Mouse (Mus musculus) urinary bladder, postnatal 10 days (tissue): Measurements from ENCODE around the gene A930033H14Rik.

ENCODE experiments used
- DNase-seq: peaks from one replicate; pipeline ENCODE4 v3.0.0; 2022; ENCODE audit warnings: low spot score

The A930033H14Rik gene

DNA sequence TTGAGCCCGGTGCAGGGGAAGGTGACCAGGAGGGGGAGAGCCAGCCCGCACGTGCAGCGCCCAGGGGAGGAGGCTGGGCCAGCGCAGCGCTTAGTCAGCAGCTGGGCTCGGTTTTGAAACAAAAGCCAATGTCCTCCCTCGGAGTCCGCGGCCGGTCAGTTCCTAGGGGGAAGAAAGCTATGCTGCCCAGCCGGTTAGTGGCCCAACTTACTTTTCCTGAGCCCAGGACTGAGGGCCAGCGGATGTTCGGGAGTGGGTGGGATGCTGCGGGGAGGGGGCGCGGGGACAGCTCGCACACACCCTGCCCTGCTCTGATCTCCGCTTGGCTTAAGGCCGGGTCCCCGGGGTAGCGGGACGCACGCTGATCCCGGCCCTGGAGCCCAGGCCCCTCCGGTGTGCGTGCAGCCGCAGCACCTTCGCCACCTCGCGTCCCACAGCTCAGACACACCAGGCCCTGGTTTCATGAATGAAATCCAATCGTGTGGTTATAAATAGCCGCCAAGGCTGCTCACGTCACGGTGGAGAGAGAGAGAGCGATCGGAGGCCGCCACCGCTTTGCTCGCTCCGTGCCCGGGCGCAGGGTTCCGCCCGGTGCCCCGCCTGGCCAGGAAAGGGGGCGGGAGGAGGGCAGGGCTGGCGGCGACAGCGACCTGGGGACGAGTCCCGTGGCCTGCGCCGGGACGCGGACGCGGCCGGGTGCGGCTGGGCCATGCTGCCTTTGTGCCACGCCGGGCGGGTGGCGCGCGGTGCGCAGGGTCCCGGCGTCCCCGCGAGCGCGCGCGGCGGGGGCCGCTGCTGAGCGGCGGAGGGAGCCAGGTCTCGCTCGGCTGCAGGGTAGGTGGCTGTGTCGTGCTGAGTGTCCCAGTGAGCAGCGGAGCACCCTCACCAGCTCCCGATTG, at the start of gene A930033H14Rik:
A930033H14Rik (minus strand) TSS at position 557 of the 899 bp plus-strand sequence.
- DNase-seq: peak; percentile 40

DNA sequence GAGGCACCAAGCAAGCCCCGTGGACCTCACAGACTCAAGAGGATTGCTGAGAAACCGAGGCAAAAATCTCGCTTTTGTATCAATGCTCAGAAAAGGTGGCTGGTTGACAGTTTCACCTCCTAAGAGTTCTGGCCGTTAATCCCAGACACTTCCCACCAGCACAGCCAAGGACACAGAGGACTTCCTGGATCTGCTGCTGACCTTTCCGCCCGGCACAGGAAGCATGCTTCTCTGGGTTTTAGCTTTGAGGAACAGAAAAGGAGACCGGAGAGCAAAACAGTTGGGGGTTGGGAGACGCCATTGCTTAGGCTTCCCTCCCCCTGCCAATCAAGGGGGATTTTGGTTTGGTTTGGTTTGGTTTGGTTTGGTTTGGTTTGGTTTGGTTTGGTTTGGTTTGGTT, 47.0 kb upstream of the A930033H14Rik start:
- DNase-seq: no peak

DNA sequence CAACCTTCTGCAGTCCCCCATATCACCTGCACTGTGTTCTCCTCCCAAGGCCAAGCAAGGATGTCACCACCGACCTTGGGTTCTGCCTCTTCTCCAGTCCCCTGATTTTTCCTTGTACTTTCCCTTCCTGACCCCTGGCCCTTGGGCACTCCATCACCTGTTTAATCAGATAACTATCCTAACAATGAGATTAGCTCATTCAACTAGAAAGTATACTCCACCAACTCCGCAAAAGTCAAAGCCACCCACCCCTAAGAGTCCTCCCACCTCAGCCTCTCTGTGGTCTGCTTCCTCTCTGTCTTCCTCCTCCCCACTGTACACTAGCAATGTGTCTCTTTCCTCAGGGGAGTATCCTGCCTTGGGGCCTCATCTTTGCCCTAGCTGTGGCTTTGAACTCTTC, 46.3 kb upstream of the A930033H14Rik start:
- DNase-seq: no peak

DNA sequence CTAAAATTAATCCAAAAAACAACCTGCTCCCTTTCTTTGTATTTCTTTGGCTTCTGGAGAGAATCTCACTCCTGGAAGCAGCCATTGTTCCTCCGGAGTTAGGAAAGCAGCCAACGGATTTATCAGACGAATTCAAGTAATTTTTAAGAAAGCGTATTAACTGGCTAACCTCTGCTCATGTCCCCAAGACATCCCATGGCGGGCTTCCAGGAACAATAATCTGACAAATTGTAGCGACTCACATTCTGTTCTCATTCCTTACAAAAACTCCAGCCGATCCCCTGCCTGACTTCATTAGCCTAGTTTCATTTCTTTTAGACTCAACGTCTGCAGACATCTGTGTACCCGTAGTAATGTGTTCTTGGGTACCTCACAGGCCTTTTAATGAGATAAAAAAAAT, 45.7 kb upstream of the A930033H14Rik start:
- DNase-seq: no peak

DNA sequence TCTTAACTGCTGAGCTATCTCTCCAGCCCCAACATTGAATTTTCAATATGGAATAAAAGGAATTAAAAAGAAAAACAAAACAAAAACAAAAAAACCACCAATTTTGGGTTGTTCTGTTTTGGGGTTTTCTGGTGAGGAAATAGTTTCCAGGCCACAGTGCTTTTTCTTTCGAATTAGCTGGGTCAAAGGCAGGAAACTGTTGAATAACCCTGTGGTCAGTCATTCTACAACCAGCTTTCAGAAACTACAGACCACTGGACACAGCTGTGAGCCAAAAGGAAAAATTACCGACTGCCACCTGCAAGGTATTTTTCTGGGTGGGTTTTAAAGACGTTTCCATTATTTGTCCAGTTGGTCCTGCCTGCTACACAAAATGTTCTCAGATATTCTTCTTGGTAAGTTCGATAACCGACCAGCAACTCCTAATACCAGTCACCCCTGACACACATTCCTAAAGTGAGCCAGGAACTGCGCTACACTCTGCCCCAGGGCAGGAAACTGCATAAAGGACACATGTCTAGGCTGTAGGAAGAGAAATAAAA, 44.8 kb upstream of the A930033H14Rik start:
- DNase-seq: no peak

DNA sequence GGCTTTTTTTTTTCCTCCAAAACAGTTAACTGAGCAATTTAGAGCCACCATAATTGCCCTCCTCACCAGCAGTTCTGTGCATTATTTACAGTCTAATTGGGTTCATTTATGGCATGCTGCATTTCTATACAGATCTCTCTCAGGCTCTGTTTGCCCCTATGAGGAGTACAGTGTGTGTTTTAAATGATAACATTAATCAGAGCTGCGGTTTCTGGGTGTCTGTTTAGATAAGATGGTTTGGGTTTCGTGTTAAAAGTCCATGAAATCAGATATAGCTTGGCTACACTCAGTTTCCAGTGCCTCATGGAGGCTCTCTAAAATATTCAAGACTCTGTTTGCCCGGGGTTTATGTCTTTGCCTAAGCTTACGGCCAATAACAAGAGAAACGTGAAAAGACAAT, 42.7 kb upstream of the A930033H14Rik start:
- DNase-seq: no peak

DNA sequence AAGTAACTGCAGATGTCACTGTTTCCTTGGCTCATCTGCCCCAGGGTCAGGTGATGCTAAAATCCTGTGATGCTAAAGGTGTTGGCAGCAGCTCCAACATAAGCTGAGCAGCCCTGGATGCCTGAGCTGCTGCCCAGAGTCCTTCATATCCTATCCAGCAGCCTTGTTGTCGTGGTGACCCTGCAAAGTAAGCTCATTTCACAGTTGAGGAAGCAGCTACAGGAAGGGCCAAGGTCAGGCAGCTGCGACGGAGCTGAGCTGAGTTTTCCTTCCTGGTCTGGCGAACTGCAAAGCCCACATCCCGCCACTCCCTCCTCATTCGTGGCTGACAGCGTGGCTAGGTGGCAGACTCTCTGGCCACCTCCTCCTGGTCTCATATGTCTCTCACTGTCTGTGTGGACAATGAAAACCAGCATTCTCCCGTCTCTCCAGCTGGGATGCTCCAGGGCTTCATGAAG, 41.5 kb upstream of the A930033H14Rik start:
- no peak for DNase-seq

DNA sequence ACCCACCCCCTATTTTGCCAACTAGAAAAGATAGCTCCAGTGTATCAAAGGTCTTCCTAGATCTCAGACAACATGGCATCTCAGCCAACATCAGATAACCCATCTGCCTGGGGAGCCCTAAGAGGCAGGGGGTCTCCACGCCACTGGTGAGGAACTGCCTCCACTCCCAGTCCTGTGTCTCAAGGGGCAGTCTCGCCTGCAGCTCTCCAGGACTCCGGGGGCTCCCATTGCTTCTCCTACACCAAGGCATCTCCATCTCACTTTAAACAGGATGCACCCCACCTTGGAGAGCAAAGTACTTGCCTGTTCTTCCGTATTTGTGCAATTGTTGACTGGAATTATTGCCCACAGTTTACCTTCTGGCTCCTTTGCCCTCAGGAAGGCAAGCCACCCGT, 40.8 kb upstream of the A930033H14Rik start:
- DNase-seq: no peak

DNA sequence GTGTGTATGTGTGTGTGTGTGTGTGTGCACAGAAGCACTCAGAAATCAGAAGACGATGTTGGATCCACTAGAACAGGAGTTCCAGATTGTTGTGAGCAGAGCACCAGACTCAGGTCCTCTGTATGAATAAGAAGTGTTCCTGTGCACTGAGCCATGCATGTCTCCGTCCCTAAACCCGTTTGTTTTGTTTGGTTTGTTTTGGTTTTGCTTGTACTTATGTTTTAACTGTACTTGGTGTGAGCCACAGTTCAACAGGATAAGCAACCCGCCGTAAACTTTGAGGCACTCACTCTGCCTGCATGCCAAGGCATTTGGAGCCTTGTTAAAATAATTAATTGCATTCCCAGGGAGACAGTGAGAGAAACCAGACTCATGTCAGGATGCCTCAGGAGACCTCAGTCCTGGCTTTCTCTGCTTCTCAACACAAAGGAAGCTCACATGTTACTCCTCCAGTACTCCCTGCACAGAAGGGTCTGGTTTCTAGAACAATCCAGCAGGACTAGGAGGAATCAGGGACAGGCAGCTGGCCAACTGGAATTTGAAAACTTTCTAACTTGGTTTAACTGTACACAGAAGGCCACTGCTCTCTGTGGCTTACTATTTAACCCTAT, 40.3 kb upstream of the A930033H14Rik start:
- DNase-seq: no peak

DNA sequence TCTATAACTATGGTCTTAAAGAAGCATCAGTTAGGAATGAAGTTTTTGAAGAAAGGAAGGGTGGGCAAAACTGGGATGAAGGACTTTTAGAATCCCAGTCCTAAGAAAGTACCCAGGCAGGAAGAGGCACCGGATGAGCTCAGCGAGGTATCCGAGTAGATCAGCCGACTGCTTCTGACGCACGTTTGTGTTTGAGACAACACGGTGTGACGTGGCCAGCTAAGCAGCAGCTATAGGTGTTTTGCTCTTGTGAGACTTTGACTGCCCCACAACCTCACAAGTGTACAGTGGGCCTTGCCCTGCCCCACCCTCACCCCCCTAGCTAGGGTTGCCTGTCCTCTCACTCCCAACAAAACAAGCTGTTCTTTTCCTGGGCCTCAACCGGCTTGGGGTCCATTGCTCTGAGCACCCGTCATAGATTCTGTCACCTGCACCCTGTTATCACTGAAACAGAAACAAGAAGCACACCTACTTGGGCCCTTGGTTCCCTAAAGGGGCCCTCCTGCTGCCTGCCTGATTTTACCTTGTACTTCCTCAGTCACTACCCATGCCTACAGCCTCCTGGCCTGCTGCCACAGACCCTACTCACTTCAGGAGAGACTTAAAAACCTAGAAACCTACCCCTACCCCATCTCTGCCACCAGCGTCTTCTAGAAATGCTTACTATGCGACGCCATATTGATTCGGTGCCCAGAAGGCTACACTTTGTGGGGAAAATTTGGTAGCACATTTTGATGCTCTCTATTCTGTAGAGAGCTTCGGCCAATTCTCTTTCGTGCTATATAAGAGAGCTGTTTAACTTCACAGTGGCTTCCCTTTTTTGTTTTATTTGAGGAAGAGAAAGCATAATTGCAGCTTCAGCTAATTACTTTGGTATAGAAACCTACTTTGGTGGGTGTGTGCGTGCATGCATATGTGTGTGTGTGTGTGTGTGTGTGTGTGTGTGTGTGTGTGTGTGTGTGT, 39.5 kb upstream of the A930033H14Rik start:
- DNase-seq: no peak

DNA sequence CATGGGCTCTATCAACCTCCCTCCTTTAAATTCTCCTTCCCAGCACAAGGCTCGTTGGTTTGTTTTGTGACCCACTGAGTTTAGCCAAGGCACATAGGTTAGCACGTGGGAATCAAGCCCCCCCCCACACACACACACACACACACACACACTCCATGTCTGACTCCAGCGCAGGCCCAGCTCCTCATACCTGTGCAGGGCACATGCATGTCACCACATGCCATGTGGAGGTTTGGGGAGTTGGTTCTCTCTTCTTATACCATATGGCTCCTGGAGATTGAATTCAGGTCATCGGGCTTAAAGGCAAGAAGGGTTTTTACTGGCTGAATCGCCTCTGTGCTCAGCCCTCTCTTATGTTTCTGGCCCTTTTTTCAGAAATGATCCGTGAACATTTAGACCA, 38.4 kb upstream of the A930033H14Rik start:
- DNase-seq: no peak

DNA sequence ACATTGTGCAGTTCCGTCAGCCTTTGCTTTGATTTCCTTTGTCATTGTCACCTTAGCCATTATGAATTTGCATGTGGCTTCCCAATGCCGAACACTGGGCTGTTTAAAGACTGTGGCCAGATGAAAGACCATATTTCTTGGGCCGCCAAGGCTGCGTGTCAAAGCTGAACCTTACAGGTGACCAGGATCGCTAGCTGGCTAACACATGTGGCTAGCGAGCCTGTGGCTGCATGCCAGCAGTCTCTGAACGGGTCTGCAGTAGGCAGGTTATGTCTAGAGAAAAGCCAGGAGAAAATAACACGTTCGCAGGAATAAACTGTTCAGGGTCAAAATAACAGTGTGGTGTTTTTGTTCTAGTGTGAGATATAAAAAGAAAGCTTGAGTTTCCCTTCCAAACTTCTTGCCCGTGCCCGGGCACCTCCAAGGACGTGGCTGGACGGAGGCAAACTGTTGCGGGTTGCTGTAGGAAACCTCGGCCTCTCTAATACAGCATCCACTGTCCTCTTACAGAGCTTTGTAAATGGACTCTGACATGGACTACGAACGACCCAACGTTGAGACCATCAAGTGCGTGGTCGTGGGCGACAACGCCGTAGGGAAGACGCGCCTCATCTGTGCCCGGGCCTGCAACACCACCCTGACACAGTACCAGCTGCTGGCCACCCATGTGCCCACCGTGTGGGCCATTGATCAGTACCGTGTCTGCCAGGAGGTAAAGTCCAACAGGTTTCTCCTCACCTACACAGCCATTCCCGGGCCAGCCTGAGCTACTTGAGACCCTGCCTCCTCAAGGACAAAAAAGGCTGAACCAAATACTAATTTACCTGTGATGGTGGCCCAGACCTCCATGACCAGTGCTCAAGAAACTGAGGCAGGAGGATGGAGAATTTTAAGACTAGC, 35.6 kb upstream of the A930033H14Rik start:
- DNase-seq: no peak

DNA sequence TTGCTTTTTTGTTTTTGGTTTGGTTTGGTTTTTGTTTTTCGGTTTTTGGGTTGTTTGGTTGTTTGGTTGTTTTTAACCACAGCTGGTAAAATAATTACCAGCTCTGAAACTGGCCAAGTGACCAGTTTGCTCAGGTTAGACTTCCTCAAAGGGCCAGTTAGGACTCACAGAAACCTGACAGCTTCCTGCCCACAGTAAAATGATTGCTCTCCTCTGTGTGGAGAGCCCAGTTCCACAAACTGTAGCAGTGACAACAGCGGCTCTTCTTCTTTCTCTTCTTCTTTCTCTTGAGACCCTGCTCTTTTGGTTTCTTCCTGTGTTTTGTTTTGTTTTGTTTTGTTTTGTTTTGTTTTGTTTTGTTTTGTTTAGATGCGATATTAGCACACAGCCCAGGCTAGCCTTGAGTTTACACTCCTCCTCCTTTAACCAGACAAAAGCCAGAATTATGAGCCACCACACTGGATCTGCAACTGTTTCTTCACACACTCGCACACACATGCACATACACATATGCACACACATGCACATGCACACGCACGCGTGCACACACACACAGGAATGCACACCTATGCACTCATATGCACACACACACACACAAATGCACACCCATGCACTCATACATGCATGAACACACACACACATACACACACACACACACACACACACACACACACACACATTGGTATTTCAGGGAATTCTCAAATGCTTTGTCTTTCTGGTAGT, 34.6 kb upstream of the A930033H14Rik start:
- DNase-seq: no peak

DNA sequence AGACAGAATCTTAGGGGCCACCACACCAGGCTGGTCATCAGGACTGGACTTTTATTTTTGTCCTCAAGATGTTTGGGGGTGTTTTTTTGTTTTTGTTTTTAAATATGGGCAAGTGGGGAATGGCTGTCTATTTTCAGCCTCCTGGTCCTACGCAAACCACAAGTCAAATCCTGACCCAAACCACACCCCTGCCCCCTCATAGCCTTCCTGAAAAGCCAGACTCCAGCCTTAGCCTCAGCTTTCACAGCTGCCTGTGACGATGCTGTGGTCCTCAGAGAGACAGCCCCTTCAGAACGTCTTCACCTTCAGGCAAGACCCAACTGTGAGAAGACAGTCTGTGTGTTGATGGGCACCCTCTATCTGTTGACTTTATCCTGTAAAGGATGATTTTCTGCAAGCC, 33.9 kb upstream of the A930033H14Rik start:
- DNase-seq: no peak

DNA sequence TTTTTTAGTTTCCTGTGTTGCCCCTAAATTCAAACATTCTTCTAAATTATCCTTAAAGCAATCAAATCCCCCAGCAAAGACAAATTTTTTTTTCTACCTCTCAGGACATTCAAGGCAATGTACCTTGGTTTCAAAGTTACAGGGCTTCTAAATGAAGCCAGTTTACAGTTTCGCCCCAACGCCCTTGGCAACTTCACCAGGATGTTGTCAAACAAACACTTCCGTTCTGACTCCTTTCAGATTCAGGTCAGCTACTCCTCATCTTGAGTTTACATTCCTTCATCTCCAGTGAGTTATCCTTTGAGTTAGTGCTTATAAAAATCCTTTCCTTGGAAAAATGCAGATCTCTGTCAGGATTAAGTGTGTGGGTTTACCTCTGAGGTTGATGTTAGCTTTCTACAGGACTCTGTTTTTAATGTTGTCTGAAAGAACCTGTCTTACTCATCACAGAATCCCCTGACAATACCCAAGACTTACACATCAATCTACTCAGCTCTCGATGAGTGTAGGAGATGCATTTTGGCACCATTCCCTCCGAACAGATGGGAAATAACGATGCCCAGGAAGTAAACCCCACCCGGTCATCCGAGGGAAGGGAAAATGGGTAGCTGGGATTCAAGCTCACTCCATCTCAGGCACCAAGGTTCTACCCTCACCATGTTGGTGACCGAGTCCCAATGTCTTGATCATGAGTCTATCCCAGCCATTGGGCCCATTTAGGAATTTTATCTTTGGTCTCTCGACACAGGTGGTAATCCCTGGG, 33.2 kb upstream of the A930033H14Rik start:
- no peak for DNase-seq

DNA sequence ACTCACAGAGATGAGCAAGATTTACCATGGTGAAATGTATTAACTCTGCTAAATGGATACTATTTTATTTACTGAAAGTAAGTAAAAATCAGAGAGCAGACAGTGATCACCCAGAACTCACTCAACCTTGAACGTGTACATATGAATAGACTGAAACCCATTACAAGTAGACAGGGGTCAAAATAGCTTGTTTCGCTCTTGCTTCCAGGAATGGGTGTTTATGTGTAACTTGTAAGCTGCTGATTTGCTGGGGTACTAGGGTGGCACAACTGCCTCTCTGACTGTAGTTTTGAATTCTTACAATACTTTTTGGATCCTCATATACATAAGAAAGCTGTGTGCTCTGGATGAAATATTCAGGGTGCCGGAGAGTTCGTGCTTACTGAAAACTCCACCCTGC, 32.3 kb upstream of the A930033H14Rik start:
- DNase-seq: no peak

DNA sequence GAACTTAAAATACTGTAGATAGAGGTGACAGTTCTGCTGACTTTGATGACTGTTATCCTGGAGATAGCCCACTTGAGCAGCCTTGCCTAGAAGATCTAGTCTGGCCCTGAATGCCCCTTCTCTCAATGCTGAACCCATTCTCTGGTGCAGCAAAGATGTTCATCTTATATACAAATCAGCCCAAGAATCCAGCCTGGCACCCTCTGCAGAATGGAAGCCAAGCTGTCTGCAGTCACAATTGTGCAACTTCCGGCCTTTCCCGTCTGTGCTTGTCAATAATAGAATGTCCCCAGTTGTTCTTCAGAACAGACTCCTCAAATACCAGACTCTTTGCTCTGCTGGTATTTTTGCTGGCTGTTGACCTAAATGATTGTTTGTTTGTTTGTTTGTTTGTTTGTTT, 27.6 kb upstream of the A930033H14Rik start:
- no peak for DNase-seq

DNA sequence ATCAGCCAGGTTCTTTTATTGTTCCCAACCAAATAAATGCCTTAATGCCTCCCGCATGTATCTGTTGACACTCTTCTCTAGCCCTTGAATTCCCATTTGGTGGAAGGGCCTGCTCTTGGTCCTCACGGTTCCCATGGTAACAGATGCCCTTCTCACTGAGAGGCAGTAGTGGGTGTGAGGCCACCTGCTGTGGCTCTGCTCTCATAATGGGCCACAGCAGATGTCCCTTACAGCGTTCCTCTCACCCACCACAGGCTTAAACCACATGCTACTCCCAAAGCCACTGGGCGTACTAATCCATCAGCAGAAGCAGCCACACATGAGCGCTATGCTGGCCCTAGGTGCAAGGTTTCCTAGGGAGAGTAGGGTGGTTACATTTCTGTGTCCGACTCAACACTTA, 25.4 kb upstream of the A930033H14Rik start:
- no peak for DNase-seq

DNA sequence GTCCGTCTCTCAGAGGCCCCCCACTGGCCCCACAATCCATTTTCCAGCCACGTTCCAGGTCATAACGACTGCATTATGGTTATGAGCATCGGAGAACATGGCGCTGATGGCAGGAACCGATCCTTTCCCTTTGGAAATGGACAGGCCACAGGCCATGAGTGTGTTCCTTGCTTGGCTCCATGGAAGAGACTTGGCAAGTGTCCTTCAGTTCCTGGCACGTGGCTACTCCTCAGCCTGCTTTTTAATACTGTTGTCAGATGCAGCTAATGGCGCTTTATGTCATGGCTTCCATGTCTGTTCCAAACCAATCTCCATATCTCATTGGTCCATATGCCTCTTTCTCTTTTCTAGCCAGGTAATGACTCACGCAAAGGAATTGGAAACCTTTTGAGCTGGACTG, 24.9 kb upstream of the A930033H14Rik start:
- DNase-seq: no peak

DNA sequence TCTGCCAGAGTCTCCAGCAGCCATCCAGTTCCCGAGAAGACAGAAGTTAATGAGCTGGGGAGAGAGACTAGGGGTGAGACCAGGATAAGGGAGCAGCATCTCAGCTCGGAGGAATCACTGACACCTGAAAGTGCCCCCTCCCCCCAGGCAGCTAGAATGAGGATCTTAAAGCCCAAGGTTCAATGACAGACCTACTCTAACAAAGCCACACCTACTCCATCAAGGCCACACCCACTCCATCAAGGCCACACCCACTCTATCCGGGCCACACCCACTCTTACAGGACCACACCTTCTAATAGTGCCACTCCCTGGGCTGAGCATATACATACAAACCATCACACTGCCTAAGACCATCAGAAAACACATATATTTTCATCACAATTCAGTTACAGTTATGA, 24.3 kb upstream of the A930033H14Rik start:
- DNase-seq: no peak
